Mouse (Mus musculus): Measurements from ENCODE around the gene Man1c1. TPM values are rescaled to one million over a fixed set of nuclear protein-coding genes. Genes with fewer than 3 reads are reported as not detected.

Man1c1 gene
- total and polyA plus RNA-seq, 3 experiments, result 0.04 to 0.44 (median 0.20) TPM

- Histone ChIP-seq H3K79me2 (replicated peaks; ENCODE audit: control insufficient read depth, extremely low read depth, insufficient read depth, poor library complexity, severe bottlenecking) (no peaks in the 10 kb centered on the region), H3K9me3 (replicated peaks; ENCODE audit: low read length) (no peaks in the 10 kb centered on the region), H3K4me3 (replicated peaks in 1 of 3; ENCODE audit: low read depth in 2 of 3, low read length in 2 of 3, poor library complexity in 1 of 3) (no peak overlapping the region), H3K9ac (ENCODE audit: insufficient read depth, low read depth) (no peak overlapping the region), H3K4me1 (ENCODE audit: control insufficient read depth in 1 of 2, insufficient read depth in 2 of 2) (0 out of 4 replicates have a peak, but pooled peaks cover 0 to 3% of the 10 kb centered on the region in 2 experiments), H3K4me2 (ENCODE audit: insufficient read depth, low read depth, poor library complexity, severe bottlenecking) (no peak overlapping the region), H3K36me3 (replicated peaks in 1 of 2; ENCODE audit: control insufficient read depth in 1 of 2, insufficient read depth in 1 of 2, low read length in 1 of 2) (no peaks in the 10 kb centered on the region), H3K27me3 (replicated peaks) (no peaks in the 10 kb centered on the region), H3K27ac (ENCODE audit: insufficient read depth, low read depth) (no peak overlapping the region)
- in situ Hi-C loops (cut with MboI; ENCODE audit: low pct_ligation_motif_present, low pct_unique_long_range_greater_than_20kb, low sequenced_read_pairs), result no loop called here
- TF ChIP-seq E2F4 (IDR thresholded peaks at IDR 0.05; ENCODE audit: insufficient replicate concordance, low read depth, low read length) (no peak), MXI1 (IDR thresholded peaks at IDR 0.05; ENCODE audit: low read depth, low read length) (no peak), CHD1 (IDR thresholded peaks at IDR 0.05; ENCODE audit: low read depth, low read length) (no peak), ZNF384 (IDR thresholded peaks at IDR 0.05; ENCODE audit: low read depth, low read length) (no peak), NELFE (IDR thresholded peaks at IDR 0.05; ENCODE audit: low read depth, low read length) (no peak), EP300 (IDR thresholded peaks at IDR 0.05; ENCODE audit: low read length) (no peak), GABPA (IDR thresholded peaks at IDR 0.05; ENCODE audit: insufficient replicate concordance, low read depth, low read length) (no peak), JUN (IDR thresholded peaks at IDR 0.05; ENCODE audit: insufficient read depth, low read depth, low read length) (no peak)
- dilution Hi-C loops (cut with MboI; ENCODE audit: extremely low pct_ligation_motif_present, extremely low pct_unique_long_range_greater_than_20kb, low sequenced_read_pairs), result no loop called here
- DNase-seq (ENCODE audit: extremely low read depth), result no peak
Measured at GRCm38 (mm10) chr4:134671660-134672173, 32.4 kb downstream of the Man1c1 start.

GRCm38 (mm10) chr4:134669742-134670354, 34.2 kb downstream of the Man1c1 start:
- H3K27ac ChIP-seq (ENCODE audit: insufficient read depth, low read depth), result no peak overlapping the region
- no peak overlapping the region for H3K4me2 ChIP-seq (ENCODE audit: insufficient read depth, low read depth, poor library complexity, severe bottlenecking)
- no peak overlapping the region for H3K4me3 ChIP-seq (replicated peaks in 1 of 3; ENCODE audit: low read depth in 2 of 3, low read length in 2 of 3, poor library complexity in 1 of 3)
- 0 out of 4 replicates have a peak, but pooled peaks cover 0 to 3% of the 10 kb centered on the region in 2 experiments for H3K4me1 ChIP-seq (ENCODE audit: control insufficient read depth in 1 of 2, insufficient read depth in 2 of 2)
- TF ChIP-seq UBTF (IDR thresholded peaks at IDR 0.05; ENCODE audit: low read depth, low read length) (no peak), ZNF384 (IDR thresholded peaks at IDR 0.05; ENCODE audit: low read depth, low read length) (no peak), E2F4 (IDR thresholded peaks at IDR 0.05; ENCODE audit: insufficient replicate concordance, low read depth, low read length) (no peak), RCOR1 (conservative IDR thresholded peaks at IDR 0.05; ENCODE audit: low read depth, low read length) (no peak), IRF4 (IDR thresholded peaks at IDR 0.05; ENCODE audit: low read depth, low read length) (no peak), MAZ (IDR thresholded peaks at IDR 0.05; ENCODE audit: low read depth, low read length) (no peak), NRF1 (IDR thresholded peaks at IDR 0.05; ENCODE audit: low read depth, low read length) (no peak), RAD21 (IDR thresholded peaks at IDR 0.05; ENCODE audit: low read depth, low read length) (no peak), ZKSCAN1 (IDR thresholded peaks at IDR 0.05; ENCODE audit: borderline replicate concordance, low read depth, low read length) (no peak), MYC (IDR thresholded peaks at IDR 0.05; ENCODE audit: low read depth, low read length) (no peak)
- no peaks in the 10 kb centered on the region for H3K9me3 ChIP-seq (replicated peaks; ENCODE audit: low read length)
- dilution Hi-C loops (cut with MboI; ENCODE audit: extremely low pct_ligation_motif_present, extremely low pct_unique_long_range_greater_than_20kb, low sequenced_read_pairs) (no loop called here), in situ Hi-C loops (cut with MboI; ENCODE audit: low pct_ligation_motif_present, low pct_unique_long_range_greater_than_20kb, low sequenced_read_pairs) (no loop called here)
- H3K79me2 ChIP-seq (replicated peaks; ENCODE audit: control insufficient read depth, extremely low read depth, insufficient read depth, poor library complexity, severe bottlenecking), result no peaks in the 10 kb centered on the region
- H3K9ac ChIP-seq (ENCODE audit: insufficient read depth, low read depth), result no peak overlapping the region
- H3K36me3 ChIP-seq (replicated peaks in 1 of 2; ENCODE audit: control insufficient read depth in 1 of 2, insufficient read depth in 1 of 2, low read length in 1 of 2), result no peaks in the 10 kb centered on the region
- H3K27me3 ChIP-seq (replicated peaks), result no peaks in the 10 kb centered on the region
- DNase-seq (ENCODE audit: extremely low read depth), result no peak
